Mouse (Mus musculus) embryonic stem cell, embryonic (primary cell): Measurements from ENCODE around the gene Ccar1.
"Not testable (repeated sequence)": the region's sequence is repeated elsewhere in the genome, so short reads cannot be mapped to it uniquely, and the experiment has no call there.

Experiments
- CTCF ChIA-PET, 4 experiments: fragments of 300-600 bp in 2 of 4; fragments of 350-600 bp in 2 of 4; sonication (Branson Sonifier 250); formaldehyde crosslinking; loops; one replicate each; lab custom pipeline; 2022; ENCODE audit warnings: inconsistent platforms in 2 of 4; lab: Charles Lee
- POLR2A ChIA-PET, 4 experiments: fragments of 300-600 bp in 2 of 4; fragments of 350-600 bp in 2 of 4; sonication (Branson Sonifier 250); formaldehyde crosslinking; loops; one replicate each; lab custom pipeline; 2022; ENCODE audit warnings: antibody characterized with exemption in 4 of 4, inconsistent platforms in 1 of 4; lab: Charles Lee

Ccar1 gene

GRCm38 (mm10) chr10:62792177-62793090, at the start of gene Ccar1:
Gene Ccar1 (minus strand): TSS chr10:62792286.
- CTCF ChIA-PET = interaction anchor here in 2 of 4 experiments (0.7 to 2.0 kb wide), 7 partner anchors 12 to 301 kb away, joined by 3 to 10 read pairs (median 3); partner anchors contain the start of gene Rufy2 (in 1 of the 2)
- POLR2A ChIA-PET = interaction anchor here (0.5 to 3.7 kb wide), 102 partner anchors 8 to 1965 kb away, joined by 3 to 52 read pairs (median 4); partner anchors contain the start of genes Ddx50 (in 2 of the 4), Ddx21 (in 1 of the 4), Dna2 (in 1 of the 4) and Herc4 (in 1 of the 4)

GRCm38 (mm10) chr10:62840687-62841086, 48.6 kb upstream of the Ccar1 start:
- ChIA-PET POLR2A (no interaction called here), CTCF (no interaction called here)

- ChIA-PET CTCF (interaction anchor here in 1 of 4 experiments (0.7 kb wide), 1 partner anchor 28 kb away, joined by 4 read pairs; no protein-coding TSS in a partner anchor), POLR2A (interaction anchor here in 2 of 4 experiments (1.0 to 4.8 kb wide), 6 partner anchors 10 to 45 kb away, joined by 3 to 18 read pairs (median 4); partner anchors contain the start of gene Ccar1 (in 1 of the 2))
Measured at GRCm38 (mm10) chr10:62837987-62838386, 45.9 kb upstream of the Ccar1 start.

GRCm38 (mm10) chr10:62832783-62833182, 40.7 kb upstream of the Ccar1 start:
- ChIA-PET POLR2A (interaction anchor here in 3 of 4 experiments (0.5 to 2.5 kb wide), 14 partner anchors 8 to 546 kb away, joined by 3 to 9 read pairs (median 4); partner anchors contain the start of genes Hnrnph3 (in 1 of the 3) and Pbld2 (in 1 of the 3)), CTCF (interaction anchor here in 1 of 4 experiments (1.1 kb wide), 1 partner anchor 9 kb away, joined by 3 read pairs; no protein-coding TSS in a partner anchor)

GRCm38 (mm10) chr10:62831546-62831945, 39.5 kb upstream of the Ccar1 start:
- POLR2A ChIA-PET = interaction anchor here in 2 of 4 experiments (0.9 to 2.4 kb wide), 7 partner anchors 11 to 65 kb away, joined by 3 to 11 read pairs (median 3); partner anchors contain the start of gene Ccar1 (in 1 of the 2)
- CTCF ChIA-PET = no interaction called here

GRCm38 (mm10) chr10:62824474-62824873, 32.4 kb upstream of the Ccar1 start:
- CTCF ChIA-PET = no interaction called here
- POLR2A ChIA-PET = interaction anchor here in 2 of 4 experiments (0.6 to 1.5 kb wide), 7 partner anchors 9 to 101 kb away, joined by 3 to 5 read pairs (median 3); partner anchors contain the start of gene Ccar1 (in 1 of the 2)

GRCm38 (mm10) chr10:62823431-62823830, 31.3 kb upstream of the Ccar1 start:
- CTCF ChIA-PET = no interaction called here
- POLR2A ChIA-PET = interaction anchor here in 1 of 4 experiments (0.9 to 2.1 kb wide), 4 partner anchors 10 to 51 kb away, joined by 3 to 9 read pairs (median 5); partner anchors contain the start of gene Ccar1

- ChIA-PET POLR2A (interaction anchor here in 2 of 4 experiments (0.5 to 2.3 kb wide), 2 partner anchors 17 to 1359 kb away, joined by 6 to 7 read pairs; partner anchors contain the start of gene Ccar1 (in 1 of the 2)), CTCF (no interaction called here)
Measured at GRCm38 (mm10) chr10:62810010-62810409, 17.9 kb upstream of the Ccar1 start.

- ChIA-PET POLR2A (interaction anchor here in 2 of 4 experiments (0.6 to 5.3 kb wide), 10 partner anchors 9 to 271 kb away, joined by 3 to 52 read pairs (median 3); partner anchors contain the start of gene Ccar1 (in 2 of the 2)), CTCF (interaction anchor here in 1 of 4 experiments (0.6 kb wide), 1 partner anchor 78 kb away, joined by 3 read pairs; no protein-coding TSS in a partner anchor)
Measured at GRCm38 (mm10) chr10:62808766-62809165, 16.7 kb upstream of the Ccar1 start.

- POLR2A ChIA-PET = interaction anchor here in 2 of 4 experiments (0.6 to 5.3 kb wide), 10 partner anchors 8 to 271 kb away, joined by 3 to 52 read pairs (median 3); partner anchors contain the start of gene Ccar1 (in 2 of the 2)
Measured at GRCm38 (mm10) chr10:62808316-62808715, 16.2 kb upstream of the Ccar1 start.

GRCm38 (mm10) chr10:62804106-62804505, 12.0 kb upstream of the Ccar1 start:
- POLR2A ChIA-PET = interaction anchor here in 3 of 4 experiments (0.5 to 5.3 kb wide), 5 partner anchors 11 to 58 kb away, joined by 3 to 52 read pairs (median 4); partner anchors contain the start of gene Ccar1 (in 2 of the 3)
- CTCF ChIA-PET = interaction anchor here in 2 of 4 experiments (0.5 to 1.4 kb wide), 6 partner anchors 9 to 304 kb away, joined by 3 to 10 read pairs (median 4); partner anchors contain the start of gene Ccar1 (in 1 of the 2)

More at GRCm38 (mm10) chr10:62808316-62808715, 16.2 kb upstream of the Ccar1 start:
- CTCF ChIA-PET = no interaction called here

GRCm38 (mm10) chr10:62803296-62803695, 11.2 kb upstream of the Ccar1 start:
- ChIA-PET CTCF (no interaction called here), POLR2A (interaction anchor here in 1 of 4 experiments (2.9 kb wide), 1 partner anchor 10 kb away, joined by 20 read pairs; the partner anchor contains the start of gene Ccar1)

GRCm38 (mm10) chr10:62794221-62794620, 2.1 kb upstream of the Ccar1 start:
- CTCF ChIA-PET = interaction anchor here in 1 of 4 experiments (0.7 to 2.0 kb wide), 6 partner anchors 10 to 294 kb away, joined by 3 to 10 read pairs (median 3); no protein-coding TSS in a partner anchor
- POLR2A ChIA-PET = interaction anchor here in 3 of 4 experiments (0.6 to 3.7 kb wide), 24 partner anchors 8 to 309 kb away, joined by 3 to 52 read pairs (median 6); partner anchors contain the start of genes Ddx21 (in 1 of the 3) and Dna2 (in 1 of the 3)

GRCm38 (mm10) chr10:62793091-62793453, 986 bp upstream of the Ccar1 start:
- ChIA-PET POLR2A (interaction anchor here (0.5 to 3.7 kb wide), 73 partner anchors 8 to 1966 kb away, joined by 3 to 52 read pairs (median 5); partner anchors contain the start of genes Ddx21 (in 1 of the 4), Herc4 (in 1 of the 4), Hnrnph3 (in 1 of the 4) and Pbld2 (in 1 of the 4)), CTCF (interaction anchor here in 2 of 4 experiments (0.6 to 2.0 kb wide), 7 partner anchors 11 to 585 kb away, joined by 3 to 10 read pairs (median 3); no protein-coding TSS in a partner anchor)

- POLR2A ChIA-PET = interaction anchor here in 3 of 4 experiments (0.6 to 3.7 kb wide), 64 partner anchors 7 to 595 kb away, joined by 3 to 52 read pairs (median 4); partner anchors contain the start of genes Ddx50 (in 2 of the 3), Ddx21 (in 1 of the 3), Dna2 (in 1 of the 3) and Hnrnph3 (in 1 of the 3)
- CTCF ChIA-PET = interaction anchor here in 2 of 4 experiments (1.0 kb wide), 2 partner anchors 13 to 189 kb away, joined by 3 to 4 read pairs; partner anchors contain the start of gene Rufy2 (in 1 of the 2)
Measured at GRCm38 (mm10) chr10:62791251-62792176, 572 bp downstream of the Ccar1 start.

GRCm38 (mm10) chr10:62781776-62782175, 10.3 kb downstream of the Ccar1 start:
- CTCF ChIA-PET = not testable (repeated sequence)
- POLR2A ChIA-PET = interaction anchor here in 2 of 4 experiments (1.5 to 4.8 kb wide), 3 partner anchors 10 to 12 kb away, joined by 4 to 30 read pairs (median 11); partner anchors contain the start of gene Ccar1 (in 2 of the 2)
